Mouse (Mus musculus) hindbrain, embryonic 13.5 days (tissue): ENCODE measurements at regions not wholly inside any gene's neighbourhood (a gene's known extent, or its start where the extent isn't known, plus 50 kb on each side); places are given as distances from the start of the nearest gene placed in this dataset.
A peak's percentile ranks its signal among the peaks of the same experiment; 100 is the strongest.

Experiments used
- ATAC-seq: fragments of 200-750 bp; cut with Nextera tagmentation; 2 replicates; pipeline ENCODE4 v1.8.0; 2017; ENCODE audit warnings: moderate TSS enrichment; ENCODE audit not compliant: low FRiP score
- H3K27ac ChIP-seq: fragments of 300-500 bp; sonication (generic); 2 replicates; pipeline ENCODE4 v1.5.1; 2015; ENCODE audit warnings: inconsistent platforms, mild to moderate bottlenecking, moderate library complexity
- H3K27me3 ChIP-seq: fragments of 300-500 bp; sonication (generic); 2 replicates; pipeline ENCODE4 v1.6.1; 2015; ENCODE audit warnings: mild to moderate bottlenecking, inconsistent platforms
- H3K36me3 ChIP-seq: fragments of 300-500 bp; sonication (generic); 2 replicates; pipeline ENCODE4 v1.6.1; 2015; ENCODE audit warnings: mild to moderate bottlenecking, inconsistent platforms
- H3K4me1 ChIP-seq: fragments of 300-500 bp; sonication (generic); replicated peaks from 2 replicates; pipeline ENCODE4 v1.6.1; 2015; ENCODE audit warnings: inconsistent platforms
- H3K4me2 ChIP-seq: fragments of 300-500 bp; sonication (generic); 2 replicates; pipeline ENCODE4 v1.6.1; 2015; ENCODE audit warnings: inconsistent platforms, mild to moderate bottlenecking, moderate library complexity
- H3K4me3 ChIP-seq: fragments of 300-500 bp; sonication (generic); 2 replicates; pipeline ENCODE4 v1.5.1; 2015; ENCODE audit warnings: mild to moderate bottlenecking, inconsistent platforms
- H3K9ac ChIP-seq: fragments of 300-500 bp; sonication (generic); 2 replicates; pipeline ENCODE4 v1.6.1; 2015; ENCODE audit warnings: mild to moderate bottlenecking, inconsistent platforms
- H3K9me3 ChIP-seq: fragments of 300-500 bp; sonication (generic); 2 replicates; pipeline ENCODE4 v1.6.1; 2016; ENCODE audit warnings: inconsistent platforms
- WGBS: fragments of 180-500 bp; shearing (Covaris S2); methylation state at CpG from one replicate; pipeline ENCODE4 v1.1.7; 2015; 5-methylcytosine and 5-hydroxymethylcytosine counted together

- Histone ChIP-seq H3K4me1 (peaks cover 17% of the 10 kb centered on the region), H3K4me2 (no peak overlapping the region), H3K4me3 (no peak overlapping the region), H3K36me3 (no peaks in the 10 kb centered on the region), H3K9me3 (no peaks in the 10 kb centered on the region), H3K27ac (no peak overlapping the region), H3K27me3 (no peaks in the 10 kb centered on the region), H3K9ac (no peak overlapping the region)
- no peak for ATAC-seq
- 57% methylated on average over 2 of the region's 2 CpGs for WGBS
These were observed 82.3 kb upstream of the Mki67 start for GRCm38 (mm10) chr7:135798441-135798840.

DNA sequence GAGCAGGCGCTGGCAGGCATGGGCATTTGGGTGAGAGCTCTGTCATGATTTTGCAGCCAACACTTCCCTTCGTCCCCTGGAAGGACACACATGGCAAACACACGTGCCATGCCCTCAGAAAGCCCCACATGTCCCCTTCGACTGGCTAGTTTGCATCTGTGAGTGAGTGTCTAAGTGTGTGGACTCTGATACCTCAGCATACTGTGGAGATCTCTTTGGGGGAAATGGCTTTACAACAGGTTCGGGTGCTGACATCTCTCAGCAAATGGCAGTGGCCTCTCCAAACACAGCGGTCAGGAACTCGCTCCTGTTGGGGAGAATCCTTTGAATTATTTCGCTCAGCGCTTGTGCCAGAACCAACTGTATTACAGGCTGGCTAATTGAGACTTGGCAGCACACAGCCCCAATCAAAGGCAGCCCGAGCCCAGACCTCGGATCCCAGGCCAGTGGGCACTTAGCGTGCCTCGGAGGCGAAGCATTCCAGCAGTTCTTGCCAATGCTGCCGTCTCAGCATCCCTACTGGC lies 86.5 kb upstream of the Mki67 start:
- H3K4me3 ChIP-seq, result no peak overlapping the region
- H3K4me2 ChIP-seq, result no peak overlapping the region
- H3K27ac ChIP-seq, result no peak overlapping the region
- H3K9me3 ChIP-seq, result no peaks in the 10 kb centered on the region
- no peaks in the 10 kb centered on the region for H3K36me3 ChIP-seq
- WGBS, result 83% methylated on average over 15 of the region's 15 CpGs
- no peaks in the 10 kb centered on the region for H3K27me3 ChIP-seq
- no peak overlapping the region for H3K9ac ChIP-seq
- H3K4me1 ChIP-seq, result 0 out of 2 replicates have a peak, but pooled peaks cover 3% of the 10 kb centered on the region
- no peak for ATAC-seq

DNA sequence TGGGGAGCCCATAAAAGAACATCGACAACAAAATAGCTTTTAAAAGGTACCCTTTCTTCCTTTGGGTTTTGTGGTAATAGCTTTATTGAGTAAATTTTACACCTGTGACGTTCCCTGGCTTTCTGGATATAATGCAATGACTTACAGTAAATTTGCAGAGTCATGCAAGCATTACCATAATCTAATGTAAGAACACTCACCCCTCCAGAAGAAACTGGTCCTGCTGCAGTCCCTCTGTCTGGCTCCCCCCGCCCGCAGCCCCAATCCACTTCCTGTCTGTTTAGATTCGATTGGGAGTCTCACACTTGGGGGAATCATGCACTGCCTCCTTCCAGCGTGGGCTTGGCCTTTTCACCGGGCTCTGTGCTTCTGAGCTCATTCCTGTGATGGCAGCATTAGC lies 88.6 kb upstream of the Mki67 start:
- Histone ChIP-seq H3K9ac (no peak overlapping the region), H3K4me3 (no peak overlapping the region), H3K4me2 (no peak overlapping the region), H3K9me3 (no peaks in the 10 kb centered on the region), H3K4me1 (peaks cover 7% of the 10 kb centered on the region), H3K27me3 (no peaks in the 10 kb centered on the region), H3K27ac (no peak overlapping the region), H3K36me3 (no peaks in the 10 kb centered on the region)
- ATAC-seq, result no peak
- whole genome bisulfite sequencing, result 62% methylated on average over 7 of the region's 7 CpGs

DNA sequence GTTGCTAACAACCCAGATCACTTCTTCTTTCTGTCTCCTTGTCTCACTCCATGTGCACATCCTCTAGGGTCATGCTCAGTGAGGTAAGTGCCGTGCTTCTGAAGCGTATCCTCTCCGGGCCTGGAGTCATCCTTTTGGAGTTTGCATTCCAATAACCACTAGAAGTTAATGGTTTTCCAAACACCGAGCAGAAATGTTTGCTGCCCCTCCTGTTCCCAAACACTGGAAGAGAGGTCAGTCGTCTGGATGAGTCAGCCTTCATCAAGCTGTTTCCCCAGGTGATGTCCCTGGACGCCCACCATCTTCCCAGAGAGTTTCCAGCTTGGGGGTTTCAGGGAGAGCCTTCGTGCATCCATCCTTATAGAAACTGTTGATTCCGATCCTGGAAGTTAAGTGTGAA lies 90.0 kb upstream of the Mki67 start:
- Histone ChIP-seq H3K36me3 (no peaks in the 10 kb centered on the region), H3K27me3 (no peaks in the 10 kb centered on the region), H3K27ac (no peak overlapping the region), H3K4me3 (no peak overlapping the region), H3K9ac (no peak overlapping the region), H3K4me2 (no peak overlapping the region), H3K4me1 (peaks cover 14% of the 10 kb centered on the region), H3K9me3 (no peaks in the 10 kb centered on the region)
- ATAC-seq, result no peak
- 87% methylated on average over 8 of the region's 8 CpGs for WGBS

DNA sequence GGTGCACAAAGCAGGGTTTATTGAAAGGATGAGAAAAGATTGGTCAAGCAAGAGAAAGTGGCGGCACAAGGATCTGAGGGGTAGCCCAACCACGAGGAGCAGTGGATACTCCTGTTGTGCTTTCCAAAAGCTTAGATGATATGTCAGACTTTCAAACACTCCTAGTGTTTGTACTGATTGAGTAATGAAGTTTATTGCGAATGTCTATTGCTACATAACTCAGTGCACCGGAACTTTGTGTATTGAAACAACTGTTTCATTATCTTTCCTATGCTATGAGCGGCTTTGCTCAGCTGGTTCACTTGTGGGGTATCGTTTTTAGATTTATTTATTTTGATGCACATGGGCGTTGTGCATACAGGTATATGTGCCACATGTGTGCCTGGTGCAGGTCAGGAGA lies 90.5 kb upstream of the Mki67 start:
- no peak overlapping the region for H3K4me3 ChIP-seq
- H3K36me3 ChIP-seq, result no peaks in the 10 kb centered on the region
- no peak overlapping the region for H3K27ac ChIP-seq
- no peak for ATAC-seq
- H3K4me2 ChIP-seq, result no peak overlapping the region
- no peak overlapping the region for H3K9ac ChIP-seq
- no peaks in the 10 kb centered on the region for H3K9me3 ChIP-seq
- H3K4me1 ChIP-seq, result peaks cover 18% of the 10 kb centered on the region
- no peaks in the 10 kb centered on the region for H3K27me3 ChIP-seq
- 92% methylated on average over 7 of the region's 7 CpGs for WGBS

DNA sequence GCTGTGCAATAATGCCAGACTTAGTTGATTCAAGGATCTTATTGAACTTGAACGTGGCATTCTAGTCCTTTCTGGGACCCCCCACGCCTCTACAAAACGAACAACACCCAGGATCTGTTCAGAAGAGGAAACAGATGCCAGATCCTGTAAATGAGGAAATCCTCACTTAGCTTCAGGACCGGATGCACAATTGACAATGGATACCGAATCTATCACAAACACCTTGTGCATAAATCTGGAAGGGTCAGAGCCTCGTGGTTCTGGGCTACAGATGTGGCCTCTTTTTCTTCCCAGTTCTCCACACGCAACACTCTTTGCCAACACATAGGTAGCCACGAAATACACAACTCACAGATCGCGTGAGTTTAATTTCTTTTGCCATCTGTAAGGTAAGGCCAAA lies 93.0 kb upstream of the Mki67 start:
- Histone ChIP-seq H3K36me3 (no peaks in the 10 kb centered on the region), H3K4me3 (no peak overlapping the region), H3K9ac (no peak overlapping the region), H3K27me3 (no peaks in the 10 kb centered on the region), H3K4me2 (no peak overlapping the region), H3K4me1 (peaks cover 18% of the 10 kb centered on the region), H3K9me3 (no peaks in the 10 kb centered on the region), H3K27ac (no peak overlapping the region)
- ATAC-seq, result no peak
- 82% methylated on average over 10 of the region's 10 CpGs for WGBS

- no peak overlapping the region; the same call in 1 of the 2 replicates for H3K27ac ChIP-seq
These were observed 93.7 kb upstream of the Mki67 start for GRCm38 (mm10) chr7:135809751-135810379.

GRCm38 (mm10) chr7:135810971-135811370 lies 94.8 kb upstream of the Mki67 start:
- no peak for ATAC-seq

More at GRCm38 (mm10) chr7:135809751-135810379, 93.7 kb upstream of the Mki67 start:
- H3K4me3 ChIP-seq, result no peak overlapping the region
- no peaks in the 10 kb centered on the region for H3K9me3 ChIP-seq
- ATAC-seq, result no peak
- no peaks in the 10 kb centered on the region for H3K36me3 ChIP-seq
- peaks cover 18% of the 10 kb centered on the region for H3K4me1 ChIP-seq
- no peaks in the 10 kb centered on the region for H3K27me3 ChIP-seq
- WGBS, result 50% methylated on average over 12 of the region's 12 CpGs
- H3K9ac ChIP-seq, result 0 out of 2 replicates have a peak overlapping the region, but pooled peaks have one; percentile 3
- 0 out of 2 replicates have a peak overlapping the region, but pooled peaks have one; percentile 4 for H3K4me2 ChIP-seq

DNA sequence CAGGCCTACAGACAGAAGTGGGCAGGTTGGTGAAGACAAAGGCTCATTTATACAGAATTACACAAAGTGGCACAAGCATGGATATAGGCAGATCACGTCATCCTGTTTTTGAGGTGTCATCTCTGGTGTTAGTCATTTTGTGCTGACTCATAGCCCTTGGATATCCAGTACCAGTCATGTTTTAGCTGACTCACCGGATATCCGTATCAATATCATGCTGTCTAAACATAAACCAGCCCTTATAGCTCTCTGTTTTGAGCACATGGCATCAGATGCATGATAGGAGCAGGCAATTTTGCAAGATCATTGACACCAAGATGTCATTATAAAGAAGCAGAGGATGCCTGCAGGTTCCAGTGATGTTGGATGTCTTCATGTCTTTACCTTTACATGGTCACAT lies 97.5 kb upstream of the Mki67 start:
- ATAC-seq, result no peak
- Histone ChIP-seq H3K4me1 (peaks cover 18% of the 10 kb centered on the region), H3K36me3 (no peaks in the 10 kb centered on the region), H3K27me3 (no peaks in the 10 kb centered on the region), H3K27ac (no peak overlapping the region), H3K4me2 (no peak overlapping the region), H3K4me3 (no peak overlapping the region), H3K9ac (no peak overlapping the region), H3K9me3 (no peaks in the 10 kb centered on the region)
- WGBS, result 92% methylated on average over 3 of the region's 3 CpGs

More at GRCm38 (mm10) chr7:135810971-135811370, 94.8 kb upstream of the Mki67 start:
- no peaks in the 10 kb centered on the region for H3K36me3 ChIP-seq
- peak overlapping the region; percentile 52; the same call in 1 of the 2 replicates for H3K27ac ChIP-seq
- H3K9me3 ChIP-seq, result no peaks in the 10 kb centered on the region
- no peak overlapping the region for H3K4me3 ChIP-seq
- H3K4me1 ChIP-seq, result peaks cover 18% of the 10 kb centered on the region
- H3K27me3 ChIP-seq, result no peaks in the 10 kb centered on the region
- H3K9ac ChIP-seq, result no peak overlapping the region
- no peak overlapping the region for H3K4me2 ChIP-seq
- WGBS, result 63% methylated on average over 9 of the region's 9 CpGs

DNA sequence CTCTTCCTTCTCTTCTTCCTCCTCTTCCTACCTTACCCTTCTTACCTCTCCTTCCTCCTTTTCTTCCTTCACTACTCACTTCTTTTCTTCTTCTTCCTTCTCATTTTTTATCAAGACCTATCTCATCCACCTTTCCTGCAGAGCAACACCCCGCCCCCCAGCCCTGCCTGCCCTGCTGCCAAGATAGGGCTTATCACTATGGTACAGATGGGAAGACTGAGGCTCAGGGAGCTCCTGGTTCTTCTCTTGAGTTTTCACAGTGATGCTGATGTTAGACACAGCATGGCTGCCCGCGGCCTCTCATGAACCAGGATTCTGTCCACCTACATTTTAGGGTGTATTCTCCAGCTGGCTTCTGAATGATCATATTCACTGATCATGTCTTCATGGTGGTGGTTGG lies 100.0 kb upstream of the Mki67 start:
- Histone ChIP-seq H3K36me3 (no peaks in the 10 kb centered on the region), H3K27ac (no peak overlapping the region), H3K27me3 (no peaks in the 10 kb centered on the region), H3K9ac (no peak overlapping the region), H3K4me2 (no peak overlapping the region), H3K9me3 (no peaks in the 10 kb centered on the region), H3K4me1 (peaks cover 4% of the 10 kb centered on the region), H3K4me3 (no peak overlapping the region)
- WGBS, result 95% methylated on average over 3 of the region's 3 CpGs
- no peak for ATAC-seq

DNA sequence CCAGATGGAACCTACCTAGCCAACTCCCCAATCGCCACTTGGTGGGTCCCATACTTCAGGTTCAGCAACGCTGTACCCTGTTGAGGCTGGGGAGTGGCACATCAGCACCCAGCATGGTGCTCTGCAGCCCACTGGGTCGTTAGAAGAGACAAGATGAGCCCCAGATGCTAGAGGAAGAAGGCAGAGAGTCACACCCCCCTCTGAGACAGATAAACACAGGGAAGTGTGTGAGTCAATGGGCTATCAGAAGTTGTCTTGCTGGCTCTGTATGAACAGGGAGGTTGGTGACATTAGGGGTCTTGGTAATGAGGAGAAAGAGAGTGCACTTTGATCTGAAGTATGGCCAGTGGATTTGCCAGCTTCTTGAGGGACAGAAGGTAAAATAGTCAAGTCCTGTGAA lies 101.7 kb upstream of the Mki67 start:
- H3K4me3 ChIP-seq, result no peak overlapping the region
- no peak overlapping the region for H3K4me2 ChIP-seq
- H3K36me3 ChIP-seq, result no peaks in the 10 kb centered on the region
- no peak for ATAC-seq
- H3K27me3 ChIP-seq, result no peaks in the 10 kb centered on the region
- 57% methylated on average over 3 of the region's 3 CpGs for WGBS
- no peaks in the 10 kb centered on the region for H3K9me3 ChIP-seq
- H3K4me1 ChIP-seq, result no peaks in the 10 kb centered on the region; the same call in 1 of the 2 replicates
- no peak overlapping the region for H3K9ac ChIP-seq
- no peak overlapping the region for H3K27ac ChIP-seq

- Histone ChIP-seq H3K4me3 (no peak overlapping the region), H3K9ac (no peak overlapping the region), H3K27ac (no peak overlapping the region), H3K9me3 (no peaks in the 10 kb centered on the region), H3K4me2 (no peak overlapping the region), H3K4me1 (no peaks in the 10 kb centered on the region; the same call in 1 of the 2 replicates), H3K36me3 (no peaks in the 10 kb centered on the region), H3K27me3 (no peaks in the 10 kb centered on the region)
- 87% methylated on average over 3 of the region's 3 CpGs for WGBS
- no peak for ATAC-seq
These were observed 102.1 kb upstream of the Mki67 start for GRCm38 (mm10) chr7:135818298-135818697.
